Mouse (Mus musculus) stomach, embryonic 16.5 days (tissue): ENCODE data around the gene Pik3r6. TPM values are rescaled to one million over a fixed set of nuclear protein-coding genes. Genes with fewer than 3 reads are reported as not detected.

Experiments used
- ATAC-seq: fragments of 200-750 bp; cut with Nextera tagmentation; 2 replicates; pipeline ENCODE4 v1.8.0; 2017; ENCODE audit warnings: moderate number of reproducible peaks, moderate TSS enrichment; ENCODE audit not compliant: insufficient read depth, low FRiP score
- H3K27ac ChIP-seq: fragments of 300-500 bp; sonication (generic); 2 replicates; pipeline ENCODE4 v1.5.1; 2014; ENCODE audit warnings: low read length
- H3K27me3 ChIP-seq: fragments of 300-500 bp; sonication (generic); 2 replicates; pipeline ENCODE4 v1.6.1; 2014; ENCODE audit warnings: low read length, control low read depth, mixed read lengths; ENCODE audit not compliant: control insufficient read depth, insufficient read depth
- H3K36me3 ChIP-seq: fragments of 300-500 bp; sonication (generic); 2 replicates; pipeline ENCODE4 v1.6.1; 2014; ENCODE audit warnings: low read length; ENCODE audit not compliant: control insufficient read depth, insufficient read depth
- H3K4me1 ChIP-seq: fragments of 300-500 bp; sonication (generic); 2 replicates; pipeline ENCODE4 v1.6.1; 2014; ENCODE audit warnings: low read length, control low read depth, mixed read lengths; ENCODE audit not compliant: control insufficient read depth, insufficient read depth
- H3K4me2 ChIP-seq: fragments of 300-500 bp; sonication (generic); 2 replicates; pipeline ENCODE4 v1.6.1; 2014; ENCODE audit warnings: low read depth, low read length, mixed read lengths
- H3K4me3 ChIP-seq: fragments of 300-500 bp; sonication (generic); replicated peaks from 2 replicates; pipeline ENCODE4 v1.5.1; 2014; ENCODE audit warnings: mild to moderate bottlenecking, low read length
- H3K9ac ChIP-seq: fragments of 300-500 bp; sonication (generic); 2 replicates; pipeline ENCODE4 v1.6.1; 2014; ENCODE audit warnings: low read length
- H3K9me3 ChIP-seq: fragments of 300-500 bp; sonication (generic); replicated peaks from 2 replicates; pipeline ENCODE4 v1.6.1; 2016; ENCODE audit warnings: low read length, control low read depth; ENCODE audit not compliant: control insufficient read depth
- WGBS: fragments of 180-500 bp; shearing (Covaris S2); extraction: QIAGEN DNeasy Blood & Tissue Kit; methylation state at CpG from one replicate; pipeline ENCODE4 v1.1.7; 2014; 5-methylcytosine and 5-hydroxymethylcytosine counted together
- polyA plus RNA-seq: library from polyadenylated mRNA; unstranded; fragments of >200 nt; fragmentation: Nextera tagmentation; extraction: Ambion mirVana; gene quantifications from 2 replicates; pipeline ENCODE4 v1.2.1, GENCODE M21; 2015

The Pik3r6 gene
- polyA plus RNA-seq, 1 experiment from 2014 or later, result 3.2 TPM

- Histone ChIP-seq H3K27me3 (no peaks in the 10 kb centered on the region), H3K27ac (no peak overlapping the region), H3K9me3 (no peaks in the 10 kb centered on the region), H3K4me3 (no peak overlapping the region), H3K9ac (no peak overlapping the region), H3K36me3 (no peaks in the 10 kb centered on the region), H3K4me1 (peaks cover 5% of the 10 kb centered on the region; the same call in 1 of the 2 replicates), H3K4me2 (no peak overlapping the region)
- 61% methylated on average over 6 of the region's 6 CpGs for WGBS
- no peak for ATAC-seq
These were observed 19.6 kb upstream of the Pik3r6 start for GRCm38 (mm10) chr11:68483213-68483612.

GRCm38 (mm10) chr11:68484431-68484830 lies 18.4 kb upstream of the Pik3r6 start:
- Histone ChIP-seq H3K4me1 (no peaks in the 10 kb centered on the region), H3K9ac (no peak overlapping the region), H3K27ac (no peak overlapping the region), H3K27me3 (no peaks in the 10 kb centered on the region), H3K9me3 (no peaks in the 10 kb centered on the region), H3K36me3 (no peaks in the 10 kb centered on the region), H3K4me3 (no peak overlapping the region), H3K4me2 (no peak overlapping the region)
- 70% methylated on average over 3 of the region's 3 CpGs for WGBS
- no peak for ATAC-seq

DNA sequence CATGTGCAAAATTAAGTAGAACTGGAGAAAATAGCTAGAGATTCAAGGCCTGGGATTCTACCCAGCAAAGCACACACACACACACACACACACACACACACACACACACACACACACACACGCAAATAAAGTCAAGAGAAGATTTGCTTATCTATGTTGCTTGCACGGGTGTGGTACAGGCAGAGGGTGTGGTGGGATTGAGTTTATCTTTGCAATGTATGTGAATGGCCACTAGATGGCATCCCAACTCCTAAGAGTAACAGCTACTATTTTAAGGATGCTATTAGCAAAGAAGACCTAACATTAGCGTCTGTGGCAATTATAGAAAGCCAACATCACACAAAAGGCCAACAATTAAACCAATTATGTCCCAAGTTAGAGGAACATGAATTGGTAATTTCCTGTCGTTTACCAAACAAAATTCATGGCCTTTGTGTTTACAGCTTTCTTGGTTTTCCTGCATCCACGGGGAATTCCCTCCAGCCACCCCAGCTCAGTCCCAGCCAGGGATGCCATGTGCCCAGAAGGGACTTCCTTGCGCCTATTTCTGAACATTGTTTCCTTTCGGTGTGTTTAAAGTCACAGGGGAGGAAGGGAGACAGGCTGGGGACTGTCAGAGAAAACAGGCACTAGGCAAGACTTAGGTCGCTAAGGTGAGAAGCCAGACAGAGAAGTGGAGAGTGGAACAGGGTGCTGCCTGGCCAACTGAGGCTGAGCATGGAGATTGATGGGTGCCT lies 17.4 kb upstream of the Pik3r6 start:
- Histone ChIP-seq H3K9me3 (no peaks in the 10 kb centered on the region), H3K27me3 (no peaks in the 10 kb centered on the region), H3K4me3 (no peak overlapping the region), H3K4me1 (no peaks in the 10 kb centered on the region), H3K36me3 (no peaks in the 10 kb centered on the region), H3K27ac (no peak overlapping the region), H3K9ac (no peak overlapping the region), H3K4me2 (no peak overlapping the region)
- 40% methylated on average over 8 of the region's 8 CpGs for WGBS
- ATAC-seq, result peak; percentile 30; the same call in 1 of the 2 replicates

DNA sequence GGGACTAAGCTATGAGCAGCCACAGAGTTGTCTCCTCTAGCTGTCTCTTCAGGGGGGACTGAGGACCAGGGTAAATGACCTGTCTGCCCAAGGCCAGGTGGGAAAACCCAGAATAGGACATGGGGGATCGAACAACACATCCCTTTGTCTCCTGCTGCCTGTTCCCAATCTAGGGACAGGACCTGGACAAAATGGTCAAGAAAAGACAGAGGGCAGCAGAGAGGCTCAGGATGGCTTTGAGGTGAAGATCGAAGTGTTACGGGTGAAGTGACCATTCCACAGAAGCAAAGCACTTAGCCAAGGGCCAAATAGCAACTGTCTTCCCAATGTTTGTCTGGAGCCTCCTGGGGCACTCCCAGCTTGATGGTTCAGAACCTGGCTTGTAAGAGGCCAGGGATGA lies 16.7 kb upstream of the Pik3r6 start:
- Histone ChIP-seq H3K4me1 (no peaks in the 10 kb centered on the region), H3K9me3 (no peaks in the 10 kb centered on the region), H3K4me2 (no peak overlapping the region), H3K27ac (no peak overlapping the region), H3K9ac (no peak overlapping the region), H3K4me3 (no peak overlapping the region), H3K27me3 (no peaks in the 10 kb centered on the region), H3K36me3 (no peaks in the 10 kb centered on the region)
- WGBS, result 90% methylated on average over 3 of the region's 3 CpGs
- no peak for ATAC-seq

DNA sequence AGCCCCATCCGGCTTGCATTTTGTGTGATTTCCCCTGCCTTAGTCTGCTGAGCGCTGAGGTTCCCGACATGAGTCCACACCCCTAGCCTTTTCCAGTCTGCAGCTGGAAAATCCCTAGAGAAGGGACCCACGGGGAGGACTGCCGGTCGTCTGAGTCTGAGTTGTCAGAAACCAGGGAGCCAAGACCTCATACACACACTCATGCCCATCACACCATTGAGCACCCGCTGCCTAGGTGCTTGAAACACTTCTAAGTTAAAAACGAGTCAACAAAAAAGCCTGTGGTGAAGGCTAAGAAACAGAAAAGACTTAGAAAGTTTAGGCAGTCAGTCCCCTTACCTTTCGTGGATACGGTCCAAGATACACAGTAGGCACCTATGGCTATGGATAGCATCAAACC lies 15.1 kb upstream of the Pik3r6 start:
- WGBS, result 84% methylated on average over 10 of the region's 10 CpGs
- no peaks in the 10 kb centered on the region for H3K9me3 ChIP-seq
- H3K4me1 ChIP-seq, result no peaks in the 10 kb centered on the region
- H3K27me3 ChIP-seq, result no peaks in the 10 kb centered on the region
- H3K27ac ChIP-seq, result peak overlapping the region; percentile 25; the same call in 1 of the 2 replicates
- H3K4me3 ChIP-seq, result no peak overlapping the region
- no peak for ATAC-seq
- no peak overlapping the region for H3K9ac ChIP-seq
- no peak overlapping the region for H3K4me2 ChIP-seq
- no peaks in the 10 kb centered on the region for H3K36me3 ChIP-seq

DNA sequence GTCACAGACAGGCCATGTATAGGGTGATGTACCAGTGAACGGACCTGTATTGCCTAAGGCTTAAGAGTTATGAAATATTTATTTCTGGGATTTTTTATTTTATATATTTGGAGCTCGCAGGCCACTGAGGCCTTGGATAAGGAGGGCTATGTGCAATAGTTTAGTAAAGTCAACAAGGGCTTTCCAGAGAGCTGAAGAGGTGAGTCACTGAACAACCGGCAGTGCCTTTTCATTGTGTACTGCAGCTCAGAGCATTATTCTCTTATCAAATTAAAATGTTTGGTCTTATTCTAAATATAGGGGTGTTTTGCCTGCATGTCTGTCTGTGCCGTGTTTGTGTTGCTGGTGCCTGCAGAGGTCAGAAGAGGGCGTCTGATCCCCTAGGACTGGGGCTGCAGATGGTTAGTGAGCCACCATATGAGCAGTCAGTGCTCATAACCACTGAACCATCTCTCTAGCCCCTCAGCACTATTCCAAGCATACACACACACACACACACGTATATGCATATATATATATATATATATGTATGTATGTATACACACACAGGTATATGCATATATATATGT lies 14.5 kb upstream of the Pik3r6 start:
- no peak overlapping the region for H3K9ac ChIP-seq
- no peaks in the 10 kb centered on the region for H3K27me3 ChIP-seq
- H3K36me3 ChIP-seq, result no peaks in the 10 kb centered on the region
- H3K4me2 ChIP-seq, result no peak overlapping the region
- no peak overlapping the region for H3K4me3 ChIP-seq
- no peaks in the 10 kb centered on the region for H3K4me1 ChIP-seq
- 53% methylated on average over 6 of the region's 6 CpGs for WGBS
- H3K9me3 ChIP-seq, result no peaks in the 10 kb centered on the region
- 0 out of 2 replicates have a peak overlapping the region, but pooled peaks have one; percentile 25 for H3K27ac ChIP-seq
- ATAC-seq, result peak; percentile 54; the same call in 1 of the 2 replicates

- H3K27me3 ChIP-seq, result no peaks in the 10 kb centered on the region
- H3K27ac ChIP-seq, result no peak overlapping the region
- no peak overlapping the region for H3K4me3 ChIP-seq
- no peaks in the 10 kb centered on the region for H3K4me1 ChIP-seq
- H3K9ac ChIP-seq, result no peak overlapping the region
- no peak overlapping the region for H3K4me2 ChIP-seq
- no peaks in the 10 kb centered on the region for H3K36me3 ChIP-seq
- H3K9me3 ChIP-seq, result no peaks in the 10 kb centered on the region
- 46% methylated on average over 2 of the region's 2 CpGs for WGBS
- no peak for ATAC-seq
These were observed 13.6 kb upstream of the Pik3r6 start for GRCm38 (mm10) chr11:68489236-68489635.

DNA sequence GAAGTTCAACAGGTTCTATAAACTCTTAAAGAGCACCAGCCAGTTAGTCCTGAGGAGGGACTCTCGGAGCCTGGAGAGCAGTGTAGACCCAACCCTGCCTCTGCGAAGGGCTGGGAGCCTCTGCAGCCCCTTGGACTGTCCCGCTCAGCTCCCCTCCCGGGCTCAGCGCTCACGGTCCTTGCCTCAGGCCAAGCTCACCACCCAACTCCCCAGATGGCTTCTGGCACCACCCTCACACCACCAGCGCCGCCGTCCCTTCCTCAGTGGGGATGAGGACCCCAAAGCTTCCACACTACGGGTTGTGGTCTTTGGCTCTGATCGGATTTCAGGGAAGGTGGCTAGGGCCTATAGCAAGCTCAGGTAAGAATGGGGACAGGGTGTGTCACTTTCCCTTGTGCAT lies 10.2 kb upstream of the Pik3r6 start:
- H3K27ac ChIP-seq, result no peak overlapping the region
- no peaks in the 10 kb centered on the region for H3K36me3 ChIP-seq
- H3K4me2 ChIP-seq, result no peak overlapping the region
- H3K9ac ChIP-seq, result no peak overlapping the region
- H3K4me3 ChIP-seq, result no peak overlapping the region
- H3K4me1 ChIP-seq, result no peaks in the 10 kb centered on the region
- no peaks in the 10 kb centered on the region for H3K9me3 ChIP-seq
- ATAC-seq, result no peak
- 85% methylated on average over 11 of the region's 11 CpGs for WGBS
- H3K27me3 ChIP-seq, result no peaks in the 10 kb centered on the region

DNA sequence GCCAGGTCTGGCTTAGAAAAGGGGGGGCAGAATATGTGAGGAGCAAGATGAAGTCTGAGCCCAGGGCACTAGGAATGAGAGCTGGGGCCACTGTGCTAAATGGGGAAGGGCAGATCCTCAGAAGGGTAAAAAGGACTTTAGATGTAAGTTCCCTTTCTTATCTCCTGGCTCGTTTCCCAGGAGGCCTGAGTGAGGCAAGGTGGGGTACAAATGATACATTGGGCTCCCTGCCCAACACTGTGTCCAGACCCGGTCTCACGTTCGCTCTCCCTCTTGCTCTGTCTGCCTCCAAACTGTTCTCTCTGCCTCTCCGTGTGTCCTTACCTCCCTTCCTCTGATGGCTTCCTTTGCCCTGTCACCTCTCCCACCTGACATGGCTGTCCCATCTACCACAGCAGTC lies 9.1 kb upstream of the Pik3r6 start:
- no peaks in the 10 kb centered on the region for H3K36me3 ChIP-seq
- no peaks in the 10 kb centered on the region for H3K9me3 ChIP-seq
- H3K4me1 ChIP-seq, result no peaks in the 10 kb centered on the region
- no peak overlapping the region for H3K27ac ChIP-seq
- H3K27me3 ChIP-seq, result no peaks in the 10 kb centered on the region
- H3K4me2 ChIP-seq, result no peak overlapping the region
- ATAC-seq, result no peak; the same call in 1 of the 2 replicates
- no peak overlapping the region for H3K4me3 ChIP-seq
- H3K9ac ChIP-seq, result no peak overlapping the region
- WGBS, result 56% methylated on average over 5 of the region's 5 CpGs
